Mouse (Mus musculus) kidney, adult 11 months (tissue): ENCODE data around the gene Gm17087.
A peak's percentile ranks its signal among the peaks of the same experiment; 100 is the strongest.

Experiments used
- DNase-seq: peaks from one replicate; pipeline ENCODE4 v3.0.0; 2022

Gene Gm17087

DNA sequence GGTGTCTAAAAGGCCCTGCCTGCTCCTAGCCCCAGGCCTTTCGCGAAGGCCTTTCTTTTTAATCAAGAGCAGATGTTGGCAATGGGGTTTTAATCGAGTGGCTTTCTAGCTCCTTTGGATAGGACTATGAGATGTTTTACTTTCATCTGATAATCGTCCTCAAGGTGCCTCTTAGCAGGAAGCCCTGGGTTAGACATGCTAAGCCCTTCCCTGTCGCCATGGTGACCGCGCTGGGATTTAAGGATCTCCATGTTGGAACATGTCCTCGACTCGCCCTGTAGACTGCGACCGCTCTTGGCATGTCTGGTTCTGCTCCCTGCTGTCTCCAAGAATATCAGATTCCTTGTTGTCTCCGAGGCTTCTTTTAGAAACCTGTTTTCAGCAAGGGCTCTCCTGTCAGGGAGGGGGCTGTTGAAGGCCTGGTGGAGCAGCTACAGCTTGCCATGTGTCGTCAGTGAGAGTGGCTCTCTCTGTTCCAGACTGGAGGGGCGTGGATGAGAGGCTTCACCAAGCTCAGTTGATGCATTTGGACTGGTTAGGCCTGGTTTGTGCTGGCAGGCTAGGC, 24.7 kb downstream of the Gm17087 start:
- DNase-seq = no peak

DNA sequence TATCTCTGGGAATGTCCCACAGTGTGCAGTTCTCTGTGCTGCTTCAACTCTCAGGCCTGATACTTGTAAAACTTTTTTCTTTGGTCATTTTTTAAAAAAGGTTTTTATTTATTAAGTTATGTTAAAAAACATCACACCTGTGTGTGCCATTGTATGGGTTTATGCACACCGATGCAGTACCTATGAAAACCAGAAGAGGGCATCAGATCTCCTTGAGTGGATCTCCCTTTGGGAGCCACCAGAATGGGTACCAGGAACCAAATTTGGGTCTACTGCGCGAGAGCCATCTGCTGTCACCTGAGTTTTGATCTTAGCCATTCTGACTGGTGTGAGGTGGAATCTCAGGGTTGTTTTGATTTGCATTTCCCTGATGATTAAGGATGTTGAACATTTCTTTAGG, 28.6 kb downstream of the Gm17087 start:
- DNase-seq = no peak

DNA sequence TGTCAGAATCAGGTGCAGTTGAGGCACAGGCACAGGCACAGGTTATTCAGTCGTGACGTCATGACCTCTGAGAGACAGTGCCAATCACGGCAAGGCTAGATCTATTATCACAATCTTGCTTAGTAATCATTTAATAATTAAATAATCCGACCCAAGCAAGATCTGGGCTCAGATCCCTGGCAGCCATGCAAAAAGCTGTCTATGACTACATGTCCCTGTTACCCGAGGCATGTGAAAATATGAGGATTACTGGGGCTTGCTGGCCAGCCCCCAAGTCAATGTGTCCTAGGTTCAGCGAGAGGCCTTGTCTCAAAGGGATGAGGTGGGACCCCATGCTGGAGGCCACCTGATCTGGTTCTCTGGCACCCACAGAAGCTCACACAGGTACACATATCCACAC, 30.2 kb downstream of the Gm17087 start:
- no peak for DNase-seq

DNA sequence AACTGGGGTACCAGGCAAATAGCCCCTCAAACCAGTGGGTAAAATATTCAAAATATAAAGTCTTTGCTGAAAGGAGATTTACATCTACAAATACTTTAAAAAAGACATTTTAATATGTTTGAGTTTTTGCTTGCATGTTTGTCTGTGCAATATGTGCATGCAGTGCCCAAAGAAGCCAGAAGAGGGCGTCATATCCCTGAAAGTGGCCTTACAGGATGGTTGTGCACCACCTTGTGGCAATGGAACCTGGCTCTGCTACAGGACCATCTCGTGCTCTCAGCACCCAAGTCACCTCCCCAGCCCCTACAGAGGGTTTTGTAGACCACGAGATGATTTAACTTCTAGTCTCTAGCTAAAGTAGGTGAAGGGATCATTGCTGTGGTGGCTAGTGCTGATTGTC, 32.9 kb downstream of the Gm17087 start:
- DNase-seq = no peak

DNA sequence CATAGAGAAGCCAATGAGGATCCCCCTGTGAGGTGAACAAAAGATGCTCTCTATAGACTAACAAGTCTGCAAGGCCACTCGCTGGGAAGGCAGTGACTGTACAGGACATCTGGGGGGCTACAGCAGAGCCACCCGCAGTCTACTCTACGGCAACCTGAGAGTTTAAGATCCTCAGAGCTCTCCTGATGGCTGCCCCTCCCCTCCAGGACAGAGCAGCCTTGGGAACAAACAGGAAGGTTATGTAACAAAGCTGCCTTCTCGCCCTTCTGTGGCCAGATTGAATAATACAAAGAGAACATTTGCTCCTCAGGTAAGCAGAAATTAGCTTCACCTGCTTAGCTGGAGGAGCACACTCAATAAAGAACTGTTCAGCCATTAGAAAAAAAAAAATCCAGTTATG, 34.1 kb downstream of the Gm17087 start:
- DNase-seq = no peak

DNA sequence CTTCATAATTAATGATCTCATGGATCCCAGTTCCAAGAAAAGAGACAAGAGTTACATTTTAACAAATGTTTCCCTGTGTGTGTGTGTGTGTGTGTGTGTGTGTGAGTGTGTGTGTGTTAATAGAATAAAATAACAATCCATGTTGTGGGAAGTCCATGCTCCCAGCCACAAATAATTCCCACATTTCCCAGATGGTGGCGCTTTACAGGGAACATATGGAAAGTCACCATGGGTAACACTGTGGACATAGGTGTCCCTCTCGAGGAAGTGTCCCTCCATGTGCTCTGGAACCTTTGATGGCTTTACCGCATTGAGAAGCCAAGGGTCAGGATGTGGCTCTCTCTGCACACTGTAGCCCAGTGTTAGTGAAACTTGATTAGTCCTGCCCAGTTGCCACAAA, 38.1 kb downstream of the Gm17087 start:
- DNase-seq = no peak

DNA sequence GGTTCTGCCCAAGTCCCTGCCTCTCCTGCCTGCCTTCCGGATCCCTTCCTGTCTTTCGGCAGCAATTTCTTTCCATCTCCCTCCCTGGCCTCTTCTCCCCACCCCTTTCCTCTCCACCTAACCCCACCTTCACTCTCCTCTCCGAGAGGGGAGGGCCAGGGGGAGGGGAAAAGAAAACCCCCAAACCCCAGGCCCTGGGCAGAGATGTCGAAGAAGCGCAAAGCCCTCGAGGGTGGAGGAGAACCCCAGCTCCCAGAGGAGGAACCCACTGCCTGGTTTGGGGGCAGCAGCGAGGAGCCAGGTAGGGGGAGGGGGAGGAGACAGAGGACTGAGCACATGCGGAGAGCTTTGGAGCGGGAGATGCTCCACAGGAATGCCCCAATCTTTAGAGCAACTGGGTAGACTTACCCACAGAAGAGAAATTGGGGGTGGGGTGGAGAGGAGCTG, 39.9 kb downstream of the Gm17087 start:
- no peak for DNase-seq

DNA sequence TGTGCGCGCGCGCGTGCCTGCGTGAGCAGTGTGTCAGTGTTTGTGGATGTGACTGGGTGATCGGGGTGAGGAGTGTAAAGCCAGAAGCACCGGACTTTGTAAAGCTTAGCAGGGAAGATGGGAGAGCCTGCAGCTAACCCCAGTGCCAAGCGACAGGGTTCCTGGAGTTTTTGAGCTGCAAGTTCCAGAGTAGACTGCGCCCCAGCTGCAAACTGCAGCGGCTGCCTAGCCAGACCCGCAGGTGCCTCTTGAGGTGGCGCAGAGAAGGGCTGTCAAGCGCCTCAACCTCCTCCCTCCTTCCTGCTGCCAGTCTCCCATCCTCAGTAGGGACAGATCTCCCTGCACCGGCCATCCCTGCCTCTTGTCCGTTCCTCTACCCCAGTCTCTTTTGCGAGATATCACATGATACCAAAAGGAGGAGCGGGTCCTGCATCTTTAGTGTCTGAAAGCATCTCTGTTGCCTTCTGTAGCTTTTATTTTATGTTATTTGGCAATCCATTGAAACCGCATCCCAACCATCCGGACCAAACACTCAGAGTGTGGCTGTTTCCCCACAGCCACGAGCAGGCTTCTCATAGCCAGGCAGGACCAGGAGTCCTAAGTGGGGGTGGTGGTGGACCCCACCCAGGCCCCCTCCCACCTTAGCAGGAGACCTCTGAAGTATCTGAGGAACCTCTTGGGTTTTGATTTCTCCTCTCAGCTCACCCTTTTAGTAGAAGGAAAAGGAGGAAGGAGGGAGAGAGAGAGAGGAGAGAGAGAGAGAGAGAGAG, 40.6 kb downstream of the Gm17087 start:
- DNase-seq = no peak

DNA sequence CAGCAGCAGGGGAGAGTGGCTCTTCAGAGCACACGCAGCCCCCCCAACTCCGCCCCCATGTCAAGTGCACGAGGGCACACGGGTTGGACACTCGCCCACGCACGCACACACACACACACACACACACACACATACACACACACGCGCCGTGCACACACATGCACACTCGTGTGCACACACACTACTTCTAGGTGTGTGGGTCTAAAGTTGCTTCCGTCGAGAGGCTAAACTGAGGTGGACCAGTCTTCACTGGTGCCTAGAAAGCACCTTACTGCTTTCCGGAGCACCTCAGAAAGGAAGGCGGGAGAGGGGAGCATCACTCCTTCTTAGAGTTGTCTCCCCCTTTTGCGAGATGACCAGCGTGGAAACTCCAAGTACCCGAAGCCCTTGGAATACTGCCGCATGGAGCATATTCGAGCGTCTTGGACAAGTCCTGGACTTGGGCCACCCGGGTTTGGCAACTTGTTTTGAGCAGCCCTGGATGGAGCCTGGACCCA, 41.5 kb downstream of the Gm17087 start, which contains the start of gene Pde10a:
TSS of gene Pde10a (plus strand) at position 148 of the 497 bp plus-strand sequence.
- no peak for DNase-seq

DNA sequence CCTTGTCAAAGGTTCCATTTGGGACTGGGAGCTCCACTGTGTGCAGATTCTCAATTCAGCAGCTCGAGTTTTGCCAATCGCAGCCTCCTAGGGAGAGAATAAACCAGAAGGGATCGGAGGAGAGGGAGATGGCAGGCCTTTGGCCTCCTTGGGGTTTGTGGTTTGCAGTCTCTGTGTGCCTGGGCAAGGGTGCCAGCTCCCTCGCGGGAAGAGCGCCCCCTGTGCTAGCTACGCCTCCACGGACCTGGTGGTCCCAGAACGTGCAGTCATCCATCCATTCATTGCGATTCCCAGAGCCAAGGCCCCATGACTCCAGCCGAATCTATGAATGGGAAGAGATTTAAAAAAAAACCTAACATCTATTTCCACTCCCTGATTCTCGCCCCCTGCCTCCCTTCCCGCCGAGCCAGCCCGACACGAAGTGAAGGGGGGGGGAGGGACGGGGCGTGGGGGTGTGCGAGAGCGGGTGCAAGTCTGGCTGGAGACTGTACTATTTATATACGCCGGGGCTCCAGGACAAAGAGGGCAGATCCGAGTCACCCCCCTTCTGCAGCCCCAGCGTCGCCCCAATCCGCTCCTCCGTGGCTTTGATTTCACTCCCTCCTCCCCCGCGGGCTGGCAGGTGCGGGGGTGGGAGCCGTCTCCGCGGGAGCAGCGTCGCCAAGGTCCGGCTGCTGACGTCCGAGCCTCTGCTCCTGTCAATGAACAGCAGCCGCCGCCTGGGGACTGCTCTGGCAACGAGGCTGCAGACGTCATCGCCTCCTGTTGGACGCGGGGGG, 42.2 kb downstream of the Gm17087 start:
- peak; percentile 72 for DNase-seq

DNA sequence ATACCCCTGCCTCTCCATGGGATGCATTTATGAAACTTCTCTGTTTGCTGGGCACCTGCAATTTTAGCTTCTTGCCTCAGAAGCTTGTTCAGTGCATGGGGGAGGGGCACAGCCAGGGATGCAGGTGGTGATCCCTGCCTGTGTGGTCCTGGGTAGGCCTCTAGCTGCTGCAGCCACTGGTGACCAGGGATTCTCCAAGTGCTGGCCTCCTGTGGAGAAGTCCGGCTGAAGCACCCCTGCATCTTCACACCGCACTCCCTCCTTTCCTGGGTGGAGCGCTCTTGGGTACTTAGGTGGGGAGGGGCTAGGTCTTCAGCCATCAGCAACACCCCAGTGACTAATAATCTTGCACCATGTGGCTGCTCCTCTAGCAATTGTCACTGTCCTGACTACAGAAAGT, 42.8 kb downstream of the Gm17087 start:
- DNase-seq = no peak

DNA sequence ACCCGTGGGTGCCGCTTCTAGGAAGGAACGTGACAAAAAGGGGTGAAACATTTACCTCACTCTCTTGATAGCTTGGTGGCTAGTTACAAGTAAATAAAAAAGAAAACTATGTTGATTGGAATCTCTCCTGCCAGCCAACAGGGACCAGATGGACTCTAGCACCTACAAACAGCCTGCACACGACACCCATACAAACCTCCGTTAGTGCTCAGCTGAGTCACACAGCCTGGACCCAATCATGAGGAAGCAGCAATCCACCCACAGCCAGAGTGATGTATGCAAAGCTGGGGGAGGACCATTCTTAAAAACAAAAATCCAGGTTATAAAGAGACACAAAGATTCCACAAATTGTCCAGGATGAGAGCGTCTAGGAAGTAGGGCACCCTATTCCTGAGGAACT, 50.7 kb downstream of the Gm17087 start:
- no peak for DNase-seq
